Mouse (Mus musculus) lung, embryonic 15.5 days (tissue): ENCODE measurements around the gene Lhfpl3. TPM values are rescaled to one million over a fixed set of nuclear protein-coding genes. Genes with fewer than 3 reads are reported as not detected.
"Not testable (repeated sequence)": the region's sequence is repeated elsewhere in the genome, so short reads cannot be mapped to it uniquely, and the experiment has no call there.

ENCODE experiments used
- ATAC-seq: fragments of 200-750 bp; cut with Nextera tagmentation; 2 replicates; pipeline ENCODE4 v1.8.0; 2017; ENCODE audit warnings: moderate number of reproducible peaks, borderline replicate concordance; ENCODE audit not compliant: low FRiP score, low TSS enrichment; ENCODE audit errors: extremely low read depth
- H3K27ac ChIP-seq: fragments of 300-500 bp; sonication (generic); 2 replicates; pipeline ENCODE4 v1.5.1; 2015; ENCODE audit warnings: moderate library complexity, mild to moderate bottlenecking, inconsistent platforms
- H3K27me3 ChIP-seq: fragments of 300-500 bp; sonication (generic); 2 replicates; pipeline ENCODE4 v1.6.1; 2015; ENCODE audit warnings: inconsistent platforms
- H3K36me3 ChIP-seq: fragments of 300-500 bp; sonication (generic); 2 replicates; pipeline ENCODE4 v1.6.1; 2015; ENCODE audit warnings: inconsistent platforms
- H3K4me1 ChIP-seq: fragments of 300-500 bp; sonication (generic); 2 replicates; pipeline ENCODE4 v1.6.1; 2015; ENCODE audit warnings: inconsistent platforms
- H3K4me2 ChIP-seq: fragments of 300-500 bp; sonication (generic); 2 replicates; pipeline ENCODE4 v1.6.1; 2015; ENCODE audit warnings: inconsistent platforms, mild to moderate bottlenecking, moderate library complexity
- H3K4me3 ChIP-seq: fragments of 300-500 bp; sonication (generic); 2 replicates; pipeline ENCODE4 v1.5.1; 2015; ENCODE audit warnings: mild to moderate bottlenecking, inconsistent platforms
- H3K9ac ChIP-seq: fragments of 300-500 bp; sonication (generic); 2 replicates; pipeline ENCODE4 v1.6.1; 2015; ENCODE audit warnings: inconsistent platforms
- H3K9me3 ChIP-seq: fragments of 300-500 bp; sonication (generic); 2 replicates; pipeline ENCODE4 v1.6.1; 2016; ENCODE audit warnings: inconsistent platforms
- WGBS: fragments of 180-500 bp; shearing (Covaris S2); methylation state at CpG from one replicate; pipeline ENCODE4 v1.1.7; 2015; 5-methylcytosine and 5-hydroxymethylcytosine counted together
- polyA plus RNA-seq: library from polyadenylated mRNA; unstranded; fragments of >200 nt; fragmentation: Nextera tagmentation; extraction: Ambion mirVana; gene quantifications from 2 replicates; pipeline ENCODE4 v1.2.1, GENCODE M21; 2015

The Lhfpl3 gene
- 0.07 TPM in 1 of 2 replicates, not detected in the other for polyA plus RNA-seq

- peak within 1 kb of the TSS; percentile 47 for H3K4me3 ChIP-seq
- H3K9ac ChIP-seq, result 0 out of 2 replicates have a peak within 1 kb of the TSS, but pooled peaks have one; percentile 18
- peak within 1 kb of the TSS; percentile 93 for H3K4me2 ChIP-seq
- H3K36me3 ChIP-seq, result no peaks in the 10 kb centered on the region
- peaks cover 49% of the 10 kb centered on the region for H3K27me3 ChIP-seq
- H3K27ac ChIP-seq, result no peak within 1 kb of the TSS
- no peaks in the 10 kb centered on the region for H3K9me3 ChIP-seq
- peaks cover 13% of the 10 kb centered on the region for H3K4me1 ChIP-seq
- under 1% methylated on average over 42 of the region's 53 CpGs for WGBS
- peak; percentile 78 for ATAC-seq
These were observed at the start of gene Lhfpl3 for GRCm38 (mm10) chr5:22745885-22746532. Gene Lhfpl3 (plus strand): TSS chr5:22746059.

- not testable (repeated sequence) for H3K4me1 ChIP-seq, ATAC-seq, H3K4me2 ChIP-seq, H3K4me3 ChIP-seq, H3K36me3 ChIP-seq, H3K9me3 ChIP-seq, H3K9ac ChIP-seq, H3K27me3 ChIP-seq, H3K27ac ChIP-seq
- WGBS, result 83% methylated on average over 4 of the region's 4 CpGs
These were observed 39.6 kb upstream of the Lhfpl3 start for GRCm38 (mm10) chr5:22706271-22706670.

- peak overlapping the region; percentile 47 for H3K4me3 ChIP-seq
- H3K4me2 ChIP-seq, result peak overlapping the region; percentile 93
- no peak overlapping the region for H3K9ac ChIP-seq
- WGBS, result under 1% methylated on average over 10 of the region's 10 CpGs
- no peaks in the 10 kb centered on the region for H3K36me3 ChIP-seq
- H3K27me3 ChIP-seq, result peaks cover 49% of the 10 kb centered on the region
- ATAC-seq, result no peak
- H3K27ac ChIP-seq, result no peak overlapping the region
- peaks cover 13% of the 10 kb centered on the region for H3K4me1 ChIP-seq
- H3K9me3 ChIP-seq, result no peaks in the 10 kb centered on the region
These were observed 352 bp upstream of the Lhfpl3 start for GRCm38 (mm10) chr5:22745529-22745884.

- peaks cover 13% of the 10 kb centered on the region for H3K4me1 ChIP-seq
- H3K9ac ChIP-seq, result 0 out of 2 replicates have a peak overlapping the region, but pooled peaks have one; percentile 18
- H3K9me3 ChIP-seq, result no peaks in the 10 kb centered on the region
- H3K4me3 ChIP-seq, result peak overlapping the region; percentile 47
- no peak overlapping the region for H3K27ac ChIP-seq
- peaks cover 49% of the 10 kb centered on the region for H3K27me3 ChIP-seq
- peak; percentile 55 for ATAC-seq
- no peaks in the 10 kb centered on the region for H3K36me3 ChIP-seq
- peak overlapping the region; percentile 93 for H3K4me2 ChIP-seq
- under 1% methylated on average over 20 of the region's 20 CpGs for WGBS
These were observed 718 bp downstream of the Lhfpl3 start for GRCm38 (mm10) chr5:22746533-22747021.

- Histone ChIP-seq H3K4me3 (0 out of 2 replicates have a peak overlapping the region, but pooled peaks have one; percentile 10), H3K9ac (no peak overlapping the region), H3K27ac (no peak overlapping the region), H3K36me3 (no peaks in the 10 kb centered on the region), H3K4me2 (peak overlapping the region; percentile 93; the same call in 1 of the 2 replicates), H3K4me1 (peaks cover 13% of the 10 kb centered on the region), H3K9me3 (no peaks in the 10 kb centered on the region), H3K27me3 (peaks cover 49% of the 10 kb centered on the region)
- 3% methylated on average over 7 of the region's 7 CpGs for WGBS
- no peak for ATAC-seq
These were observed 1.4 kb downstream of the Lhfpl3 start for GRCm38 (mm10) chr5:22747305-22747704.

GRCm38 (mm10) chr5:22757261-22757660 is 11.4 kb downstream of the Lhfpl3 start:
- Histone ChIP-seq H3K9ac (no peak overlapping the region), H3K36me3 (no peaks in the 10 kb centered on the region), H3K4me2 (no peak overlapping the region), H3K27me3 (no peaks in the 10 kb centered on the region), H3K4me3 (no peak overlapping the region), H3K27ac (no peak overlapping the region), H3K9me3 (no peaks in the 10 kb centered on the region), H3K4me1 (no peaks in the 10 kb centered on the region)
- ATAC-seq, result no peak
- 32% methylated on average over 3 of the region's 3 CpGs for WGBS

- H3K4me2 ChIP-seq, result no peak overlapping the region
- WGBS, result 35% methylated on average over 1 of the region's 1 CpGs
- no peak overlapping the region for H3K4me3 ChIP-seq
- H3K27ac ChIP-seq, result no peak overlapping the region
- no peak overlapping the region for H3K9ac ChIP-seq
- no peaks in the 10 kb centered on the region for H3K27me3 ChIP-seq
- H3K9me3 ChIP-seq, result no peaks in the 10 kb centered on the region
- H3K36me3 ChIP-seq, result no peaks in the 10 kb centered on the region
- ATAC-seq, result no peak
- H3K4me1 ChIP-seq, result no peaks in the 10 kb centered on the region
These were observed 24.9 kb downstream of the Lhfpl3 start for GRCm38 (mm10) chr5:22770726-22771125.

- H3K9me3 ChIP-seq, result no peaks in the 10 kb centered on the region
- H3K4me2 ChIP-seq, result no peak overlapping the region
- H3K4me1 ChIP-seq, result no peaks in the 10 kb centered on the region
- ATAC-seq, result no peak
- no peaks in the 10 kb centered on the region for H3K36me3 ChIP-seq
- H3K4me3 ChIP-seq, result no peak overlapping the region
- WGBS, result 51% methylated on average over 1 of the region's 1 CpGs
- no peak overlapping the region for H3K9ac ChIP-seq
- H3K27me3 ChIP-seq, result no peaks in the 10 kb centered on the region
- H3K27ac ChIP-seq, result no peak overlapping the region
These were observed 49.5 kb downstream of the Lhfpl3 start for GRCm38 (mm10) chr5:22795361-22795760.

- H3K4me1 ChIP-seq, result no peaks in the 10 kb centered on the region
- no peak overlapping the region for H3K9ac ChIP-seq
- H3K36me3 ChIP-seq, result no peaks in the 10 kb centered on the region
- H3K9me3 ChIP-seq, result no peaks in the 10 kb centered on the region
- no peak for ATAC-seq
- H3K4me2 ChIP-seq, result no peak overlapping the region
- no peaks in the 10 kb centered on the region for H3K27me3 ChIP-seq
- H3K27ac ChIP-seq, result no peak overlapping the region
- H3K4me3 ChIP-seq, result no peak overlapping the region
- 59% methylated on average over 4 of the region's 4 CpGs for WGBS
These were observed 67.6 kb downstream of the Lhfpl3 start for GRCm38 (mm10) chr5:22813426-22813825.

GRCm38 (mm10) chr5:22829822-22830450 is 84.1 kb downstream of the Lhfpl3 start:
- Histone ChIP-seq H3K4me2 (no peak overlapping the region), H3K36me3 (no peaks in the 10 kb centered on the region), H3K9me3 (no peaks in the 10 kb centered on the region), H3K4me3 (no peak overlapping the region), H3K4me1 (no peaks in the 10 kb centered on the region), H3K27me3 (no peaks in the 10 kb centered on the region), H3K27ac (no peak overlapping the region), H3K9ac (no peak overlapping the region)
- no peak for ATAC-seq
- 73% methylated on average over 3 of the region's 3 CpGs for WGBS

- Histone ChIP-seq H3K4me3 (no peak overlapping the region), H3K27ac (no peak overlapping the region), H3K9me3 (no peaks in the 10 kb centered on the region), H3K4me2 (no peak overlapping the region), H3K9ac (no peak overlapping the region), H3K36me3 (no peaks in the 10 kb centered on the region), H3K27me3 (no peaks in the 10 kb centered on the region), H3K4me1 (no peaks in the 10 kb centered on the region)
- ATAC-seq, result no peak
- WGBS, result 39% methylated on average over 14 of the region's 14 CpGs
These were observed 105.7 kb downstream of the Lhfpl3 start for GRCm38 (mm10) chr5:22851572-22851971.

GRCm38 (mm10) chr5:22853503-22853902 is 107.6 kb downstream of the Lhfpl3 start:
- WGBS, result 89% methylated on average over 2 of the region's 2 CpGs
- no peak overlapping the region for H3K27ac ChIP-seq
- no peaks in the 10 kb centered on the region for H3K4me1 ChIP-seq
- no peak overlapping the region for H3K4me3 ChIP-seq
- H3K27me3 ChIP-seq, result no peaks in the 10 kb centered on the region
- no peaks in the 10 kb centered on the region for H3K36me3 ChIP-seq
- ATAC-seq, result no peak
- no peak overlapping the region for H3K9ac ChIP-seq
- H3K4me2 ChIP-seq, result no peak overlapping the region
- H3K9me3 ChIP-seq, result no peaks in the 10 kb centered on the region
